Mouse (Mus musculus) G1E (cell line): ENCODE measurements at regions not wholly inside any gene's neighbourhood (a gene's known extent, or its start where the extent isn't known, plus 50 kb on each side); places are given as distances from the start of the nearest gene placed in this dataset.

Source experiments
- CTCF ChIP-seq: IDR thresholded peaks from 2 replicates; pipeline ENCODE4 v1.5.1; 2012; ENCODE audit warnings: low read depth, low read length, inconsistent platforms, mixed read lengths
- GATA1 ChIP-seq: IDR thresholded peaks from 2 replicates; pipeline ENCODE4 v1.6.1; 2012; ENCODE audit warnings: borderline replicate concordance, low read length, inconsistent platforms, mixed read lengths
- GATA2 ChIP-seq: IDR thresholded peaks from 2 replicates; pipeline ENCODE4 v1.6.1; 2012; ENCODE audit warnings: low read depth, low read length, inconsistent platforms, borderline replicate concordance
- POLR2AphosphoS5 ChIP-seq: IDR thresholded peaks from 2 replicates; pipeline ENCODE4 v1.6.1; 2012; ENCODE audit warnings: low read depth, low read length, inconsistent platforms; ENCODE audit not compliant: insufficient replicate concordance
- TAL1 ChIP-seq: conservative IDR thresholded peaks from 2 replicates; pipeline ENCODE4 v1.6.1; 2012; ENCODE audit warnings: low read depth, low read length, inconsistent platforms, mixed read lengths

DNA sequence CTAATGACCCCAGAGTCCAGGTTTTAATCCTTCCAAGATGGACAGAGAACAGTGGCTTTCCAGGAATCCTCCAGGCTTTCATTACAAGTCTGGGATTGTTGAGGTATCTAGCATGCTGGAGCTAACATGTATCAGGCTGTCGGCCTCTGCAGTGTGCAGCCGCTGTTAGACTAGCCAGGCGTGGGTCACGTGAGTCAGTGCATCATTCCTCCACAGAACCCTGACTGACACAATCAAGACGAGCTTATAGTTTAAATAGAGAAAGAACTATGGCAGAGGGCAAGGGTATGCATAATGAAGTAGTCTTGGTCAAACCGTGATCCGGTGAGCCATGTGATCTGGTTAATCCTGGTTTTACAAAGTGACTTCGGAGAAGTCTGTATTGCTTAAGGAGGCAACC is 280.2 kb upstream of the Pfn2 start:
- no peak for TF ChIP-seq CTCF
- no peak for TF ChIP-seq TAL1
- no peak for TF ChIP-seq POLR2AphosphoS5
- no peak for TF ChIP-seq GATA1
- TF ChIP-seq GATA2: no peak
